Mouse (Mus musculus): ENCODE results near the gene Ropn1. TPM values are rescaled to one million over a fixed set of nuclear protein-coding genes. Genes with fewer than 3 reads are reported as not detected.
"Not testable (repeated sequence)": the region's sequence is repeated elsewhere in the genome, so short reads cannot be mapped to it uniquely, and the experiment has no call there.

Ropn1 gene
- not detected for polyA plus RNA-seq (2017; shearing (Covaris generic))

GRCm38 (mm10) chr16:34649621-34650020 is at the start of gene Ropn1:
TSS of gene Ropn1 (plus strand) at chr16:34649921.
- no peak for ATAC-seq

DNA sequence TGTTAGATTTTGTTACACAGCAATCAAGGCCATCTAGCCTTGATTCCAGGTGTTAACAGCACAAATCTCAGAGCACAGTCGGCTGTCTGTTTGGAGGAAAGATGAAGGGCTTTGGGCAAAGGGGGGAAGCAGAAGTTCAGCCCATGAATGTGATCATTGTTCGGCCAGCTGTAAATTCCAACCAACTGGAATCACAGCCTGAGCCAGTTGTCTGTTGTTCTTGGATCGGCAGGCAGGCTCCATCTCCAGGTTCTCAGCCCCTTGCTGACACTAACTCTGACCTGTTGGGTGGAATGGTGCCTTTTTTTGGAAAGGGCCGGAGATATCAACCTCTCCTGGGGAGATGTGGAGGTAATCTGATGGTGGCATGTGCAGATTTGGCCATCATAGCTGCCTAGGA is 47.8 kb upstream of the Ropn1 start:
- ATAC-seq = no peak

DNA sequence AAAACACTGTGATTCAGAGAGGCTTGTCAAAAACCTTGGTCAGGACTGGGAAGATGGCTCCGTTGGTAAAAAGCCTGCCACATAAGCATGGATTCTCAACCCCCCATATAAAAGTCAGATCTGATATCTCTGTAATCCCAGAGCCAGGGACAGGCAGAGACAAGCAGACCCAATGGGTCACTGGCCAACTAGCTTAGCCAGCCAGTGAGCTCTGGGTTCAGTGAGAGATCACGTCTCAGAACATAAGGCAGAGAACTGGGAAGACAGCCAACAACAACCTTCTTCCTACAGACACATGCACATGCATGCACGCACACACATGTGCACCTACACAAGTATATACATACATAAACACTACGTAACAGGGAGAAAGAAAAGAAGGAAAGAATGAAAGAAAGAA is 46.6 kb upstream of the Ropn1 start:
- no peak for ATAC-seq

DNA sequence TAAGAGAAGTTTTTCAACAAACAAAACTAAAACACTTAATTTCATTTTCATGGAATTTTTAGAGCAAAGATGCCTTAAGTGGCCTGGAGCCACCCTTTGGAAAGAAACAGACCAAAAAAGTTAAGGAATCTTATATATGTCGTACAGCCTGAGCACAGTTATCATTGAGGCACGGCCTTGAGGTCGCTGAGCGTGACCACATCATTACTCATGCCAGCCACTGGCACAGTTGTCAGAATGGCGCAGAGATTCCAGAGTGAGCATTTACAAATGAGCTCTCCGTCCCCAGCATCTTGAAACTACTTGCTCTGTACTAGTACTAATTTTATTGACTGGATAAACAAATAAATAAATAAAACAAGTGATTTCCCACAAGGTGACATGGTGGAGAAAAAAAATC is 45.9 kb upstream of the Ropn1 start:
- ATAC-seq = no peak

DNA sequence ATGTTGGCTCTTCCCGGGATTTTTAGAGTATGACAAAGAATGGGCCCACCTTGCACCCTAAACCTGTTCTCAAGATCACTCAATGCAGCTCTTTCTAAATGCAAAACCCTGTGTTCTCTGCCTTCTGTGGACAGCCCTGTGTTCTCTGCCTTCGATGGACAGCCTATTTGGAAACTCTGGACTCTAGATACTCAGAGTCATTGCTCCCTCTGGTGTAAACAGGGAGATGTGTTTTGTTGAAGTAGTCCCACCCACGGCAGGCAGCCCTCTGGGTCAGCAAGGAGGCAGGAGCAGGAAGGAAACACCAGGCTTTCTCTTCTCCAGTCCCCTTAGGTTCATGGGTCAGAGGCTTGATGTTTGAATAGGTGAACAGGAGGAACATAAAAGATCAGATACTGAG is 44.0 kb upstream of the Ropn1 start:
- no peak for ATAC-seq

- ATAC-seq = no peak
Measured at GRCm38 (mm10) chr16:34610137-34610536, 39.6 kb upstream of the Ropn1 start.

DNA sequence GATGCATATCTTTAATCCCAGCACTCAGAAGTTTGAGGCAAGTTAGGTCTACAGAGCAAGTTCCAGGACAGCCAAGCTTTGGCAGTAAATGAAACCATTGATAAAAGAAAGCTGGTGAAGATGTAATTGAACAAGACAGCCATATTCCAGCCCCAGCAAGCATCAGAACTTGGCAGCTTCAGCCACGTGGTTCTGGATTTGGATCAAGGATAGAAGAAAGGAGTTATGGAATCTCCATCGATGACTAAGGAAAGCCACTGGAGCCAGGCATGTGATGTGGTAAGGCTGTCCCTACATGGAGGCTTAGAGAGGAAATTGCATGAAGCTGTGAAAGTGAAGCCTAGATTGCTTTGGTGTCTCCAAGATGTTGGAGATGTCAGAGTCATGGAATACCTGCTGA is 35.7 kb upstream of the Ropn1 start:
- no peak for ATAC-seq

GRCm38 (mm10) chr16:34627591-34627990 is 22.1 kb upstream of the Ropn1 start:
- ATAC-seq = no peak

DNA sequence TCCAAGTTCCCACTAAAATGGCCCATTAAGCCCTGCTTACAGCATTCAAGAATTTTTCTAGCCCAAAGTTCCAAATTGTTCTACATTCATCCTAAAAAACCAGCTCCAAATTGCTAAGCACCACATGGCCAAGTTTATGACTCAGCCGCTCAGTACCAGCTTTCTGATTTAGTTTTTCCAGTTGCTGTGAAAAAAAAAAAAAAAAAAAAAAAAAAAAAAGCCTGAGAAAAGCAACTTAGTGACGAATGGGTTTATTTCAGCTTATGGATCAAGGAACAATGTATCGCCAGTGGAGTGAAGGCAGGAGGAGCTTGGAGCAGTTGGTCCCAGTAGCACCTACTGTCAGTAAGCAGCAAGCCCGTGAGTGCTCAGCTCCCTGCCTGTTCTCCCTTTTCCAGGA is 21.3 kb upstream of the Ropn1 start:
- ATAC-seq = no peak

DNA sequence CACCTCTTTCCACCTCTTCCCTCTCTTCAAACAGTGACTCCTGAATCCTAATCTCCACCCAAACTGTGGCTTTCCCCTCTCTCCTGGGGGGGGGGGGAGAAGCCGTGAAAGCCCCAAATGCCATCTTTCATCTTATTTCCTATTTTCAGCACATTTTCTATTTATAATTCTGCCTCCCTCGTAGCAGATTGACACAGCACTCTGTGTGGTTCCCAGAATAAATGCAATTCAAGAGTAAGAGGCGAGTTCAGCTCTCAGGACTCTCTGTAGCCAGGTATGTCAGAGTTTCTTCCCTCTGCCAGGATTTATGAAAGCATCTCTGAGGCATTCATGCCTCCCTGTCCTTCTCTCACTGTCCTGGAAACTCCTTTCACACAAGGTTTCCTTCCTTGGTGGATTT is 14.2 kb upstream of the Ropn1 start:
- no peak for ATAC-seq

DNA sequence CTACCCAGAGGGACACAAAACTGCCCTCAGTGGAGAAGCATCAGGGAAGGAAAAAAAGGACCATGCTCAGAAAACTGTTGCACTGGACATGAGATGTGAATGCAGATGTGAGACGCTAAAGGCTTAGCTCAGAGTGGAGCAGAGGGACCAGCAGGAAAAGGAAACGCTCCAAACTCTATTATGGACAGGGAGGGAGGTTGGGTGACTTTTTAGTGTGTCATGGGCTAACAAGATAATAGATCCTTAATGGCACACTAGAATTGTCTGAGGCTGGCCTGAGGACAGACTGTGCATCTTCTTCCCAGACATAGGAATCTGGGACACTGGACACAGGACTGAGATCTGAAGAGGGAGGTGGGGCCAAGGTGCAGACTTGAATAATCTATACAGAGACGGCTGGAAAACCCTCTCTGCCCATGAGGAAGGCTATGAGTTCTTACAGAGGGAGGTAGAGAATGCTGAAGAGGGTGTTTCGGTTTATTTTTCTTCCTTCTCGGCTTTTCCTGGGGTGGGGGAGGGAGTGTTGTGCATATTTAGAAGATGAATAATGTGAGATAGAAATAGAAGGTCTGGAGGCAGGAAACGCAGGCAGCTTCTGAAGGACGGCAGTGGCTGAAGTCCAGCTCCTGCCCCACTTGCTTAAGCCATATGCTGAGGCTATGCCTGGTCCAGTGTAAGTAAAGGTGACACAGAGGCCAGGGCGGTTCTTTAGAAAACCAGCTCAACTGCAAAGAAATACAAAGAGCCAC is 6.0 kb upstream of the Ropn1 start:
- no peak for ATAC-seq

DNA sequence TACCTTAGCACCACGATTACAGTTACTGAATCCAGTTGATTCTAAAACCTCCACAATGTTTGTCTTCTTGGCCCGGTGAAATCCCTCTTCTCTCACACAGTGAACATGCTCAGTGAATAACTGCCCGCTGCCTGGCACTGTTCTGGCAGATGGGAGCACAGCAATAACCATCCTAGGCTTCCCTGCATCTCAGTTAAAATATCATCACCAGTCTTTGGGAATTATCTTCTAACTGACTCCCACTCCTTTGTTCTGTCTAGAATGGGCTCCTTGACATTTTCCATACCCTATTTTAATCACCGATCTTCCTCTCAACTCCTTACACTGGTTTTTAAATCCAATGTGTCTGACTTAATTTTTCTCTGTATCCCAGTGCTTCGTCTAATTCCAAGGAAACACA is 3.3 kb downstream of the Ropn1 start:
- ATAC-seq = no peak

- not testable (repeated sequence) for ATAC-seq
Measured at GRCm38 (mm10) chr16:34657566-34657965, 7.8 kb downstream of the Ropn1 start.

DNA sequence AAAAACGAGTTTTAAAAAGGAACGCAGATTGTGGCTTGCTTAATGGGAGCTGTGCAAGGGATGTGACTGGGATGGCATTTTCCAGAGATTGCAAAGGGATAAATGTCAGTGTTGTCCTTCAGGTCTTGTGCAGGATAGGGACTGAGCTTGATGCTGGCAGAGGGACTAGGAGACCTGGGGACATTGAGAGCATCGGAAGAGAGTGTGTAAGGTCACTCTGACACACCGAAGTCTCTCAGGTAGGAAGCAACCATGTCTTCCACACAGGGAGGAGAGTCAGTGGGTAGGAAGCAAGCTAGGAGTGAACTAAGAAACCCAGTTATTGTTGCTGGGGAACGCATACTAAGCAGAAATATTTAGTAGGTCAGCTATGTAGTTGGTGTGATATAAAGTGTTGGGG is 8.3 kb downstream of the Ropn1 start:
- ATAC-seq = no peak

- no peak for ATAC-seq
Measured at GRCm38 (mm10) chr16:34658388-34658787, 8.7 kb downstream of the Ropn1 start.

GRCm38 (mm10) chr16:34664553-34664952 is 14.8 kb downstream of the Ropn1 start:
- ATAC-seq = no peak

DNA sequence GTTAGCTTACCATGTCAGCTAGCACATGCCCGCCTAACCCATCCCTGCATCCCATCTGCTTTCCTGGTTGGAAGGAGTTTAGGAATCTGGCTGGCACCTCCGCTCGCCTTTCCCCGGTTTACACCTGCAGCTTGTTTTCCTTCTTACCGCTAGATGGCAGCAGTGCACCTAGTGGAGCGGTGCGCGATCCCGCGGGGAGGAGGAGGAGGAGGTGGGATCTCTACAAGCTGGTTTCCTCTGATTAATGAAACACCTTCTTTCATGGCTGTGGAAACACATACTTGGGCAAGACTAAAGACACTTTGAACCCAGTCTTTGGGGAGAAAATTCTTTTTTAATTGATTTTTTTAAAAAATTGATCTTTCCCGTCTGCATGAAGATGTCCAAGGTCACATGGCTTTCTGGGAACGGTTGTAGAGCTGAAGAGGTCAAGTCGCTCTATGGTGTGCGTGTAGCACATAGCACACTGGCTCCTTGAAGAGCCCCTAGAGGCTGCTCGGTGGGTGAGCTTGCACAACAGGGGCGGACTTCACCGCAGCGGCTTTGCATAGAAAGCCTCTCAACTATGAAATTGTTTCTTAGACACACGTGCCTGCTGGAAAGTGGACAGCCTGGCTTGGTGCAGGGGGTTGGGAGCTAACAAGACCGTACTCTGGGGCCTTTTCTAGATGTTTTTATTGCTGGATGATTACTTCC is 17.5 kb downstream of the Ropn1 start:
- peak; percentile 83 for ATAC-seq

GRCm38 (mm10) chr16:34668341-34668740 is 18.6 kb downstream of the Ropn1 start:
- ATAC-seq = no peak

DNA sequence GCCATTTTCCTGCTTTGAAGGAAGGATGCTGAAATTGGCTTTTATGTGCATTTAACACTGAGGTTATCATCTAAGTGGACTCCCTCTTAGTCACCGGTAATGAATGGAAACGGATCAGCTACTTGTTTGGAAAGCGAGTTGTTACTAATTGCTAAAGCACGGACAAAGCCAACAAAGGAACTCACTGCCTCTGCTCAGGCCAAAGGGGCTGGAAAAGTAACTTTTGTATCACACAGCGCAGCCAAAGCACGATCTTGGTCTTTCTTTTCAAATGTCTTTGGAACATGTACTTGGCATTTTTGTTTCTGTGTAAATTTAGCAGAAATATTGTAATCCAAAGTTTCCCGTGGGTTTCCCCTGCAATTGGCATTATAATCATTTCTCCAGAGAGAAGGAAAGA is 22.2 kb downstream of the Ropn1 start:
- no peak for ATAC-seq

- no peak for ATAC-seq
Measured at GRCm38 (mm10) chr16:34672822-34673221, 23.1 kb downstream of the Ropn1 start.

DNA sequence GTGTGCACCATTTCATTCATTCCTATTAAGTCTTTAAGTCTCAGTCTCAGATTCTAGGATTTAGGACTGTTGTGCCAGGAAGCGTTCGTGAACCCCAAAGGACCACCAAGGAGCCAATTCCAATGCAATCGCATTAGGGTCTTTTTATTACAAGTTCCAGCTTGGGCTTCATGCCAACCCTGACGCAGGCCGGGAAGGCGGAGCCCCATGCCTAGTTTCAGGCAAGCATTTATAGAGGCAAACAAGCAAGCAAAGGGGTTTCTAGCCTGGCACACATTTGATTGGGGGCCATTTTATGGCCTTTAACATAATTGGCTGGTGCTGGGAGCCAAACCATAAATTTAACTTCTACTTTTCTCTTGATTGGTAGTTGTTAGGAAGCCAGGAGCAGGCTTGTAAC is 24.6 kb downstream of the Ropn1 start:
- ATAC-seq = no peak

DNA sequence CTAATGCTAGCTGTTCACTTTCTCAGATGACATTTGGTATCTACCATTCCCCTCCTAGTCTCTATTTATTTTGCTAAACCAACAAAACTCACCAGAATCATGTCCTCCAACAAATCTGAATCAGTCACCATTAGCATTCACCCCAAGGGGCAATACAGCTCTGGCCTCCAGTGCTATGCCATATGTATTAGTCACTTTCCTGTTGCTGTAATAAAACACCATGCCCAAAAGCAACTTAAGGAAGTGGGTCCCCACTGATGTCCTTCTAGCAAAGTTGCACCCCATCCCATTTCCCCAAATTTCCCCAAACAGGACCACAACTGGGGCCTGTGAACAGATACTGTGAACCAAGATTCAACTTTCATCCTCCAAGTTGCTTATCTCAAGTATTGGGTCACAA is 32.1 kb downstream of the Ropn1 start:
- ATAC-seq = no peak

DNA sequence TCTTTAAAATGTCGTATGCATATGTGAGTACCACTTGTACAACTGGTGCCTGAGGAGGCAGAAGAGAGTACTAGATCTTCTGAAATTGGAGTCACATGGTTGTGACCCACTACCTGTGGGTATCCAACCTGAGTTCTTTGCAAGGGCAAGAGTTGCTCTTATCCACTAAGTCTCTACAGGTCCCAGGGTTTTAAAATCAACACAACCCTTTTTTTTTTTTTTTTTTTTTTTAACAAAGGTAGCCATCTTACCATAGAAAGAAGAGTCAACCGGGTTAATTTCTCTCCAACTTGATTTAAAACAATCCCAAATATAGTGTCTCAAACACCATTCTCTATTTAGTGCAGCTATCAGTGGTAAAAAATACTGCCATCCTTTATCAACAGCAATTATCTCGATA is 40.2 kb downstream of the Ropn1 start:
- no peak for ATAC-seq

DNA sequence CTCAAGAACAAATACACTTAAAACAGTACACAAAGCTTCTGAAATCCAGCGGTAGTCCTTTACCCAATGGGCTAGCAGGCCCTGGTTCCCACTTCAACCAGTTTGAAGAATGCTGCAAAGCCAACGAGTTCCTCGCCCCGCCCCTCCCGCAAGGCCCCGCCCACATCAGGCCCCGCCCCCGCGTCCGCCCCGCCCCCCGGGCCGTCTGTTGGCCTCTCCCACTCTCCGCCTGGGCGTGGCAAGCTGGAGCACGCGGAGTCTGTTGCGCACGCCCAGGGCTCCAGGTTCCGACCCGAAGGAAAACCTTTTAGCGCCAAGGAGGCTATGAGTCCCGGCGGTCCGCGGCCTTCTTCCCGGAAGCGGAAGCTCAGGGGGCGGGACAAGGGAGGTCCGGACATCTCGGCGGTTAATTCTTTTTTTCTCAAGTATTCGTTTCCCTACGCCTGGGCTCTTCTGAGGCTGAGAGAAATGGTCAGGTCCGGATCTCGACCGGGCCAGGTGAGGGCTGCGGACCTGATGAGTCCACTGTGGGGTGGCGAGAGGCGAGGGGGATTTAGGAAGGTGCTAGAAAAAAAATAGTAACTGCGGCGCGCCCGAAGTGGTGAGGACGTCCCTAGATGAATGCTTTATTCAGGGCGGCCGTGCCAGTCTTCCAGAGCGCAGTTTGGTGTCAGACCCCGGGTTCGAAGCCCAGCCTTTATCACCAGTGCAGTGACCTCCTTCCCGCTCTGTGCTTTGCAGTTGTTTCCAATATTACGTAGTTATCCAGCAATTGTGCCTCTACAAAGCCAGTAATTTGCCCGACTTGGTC is 40.8 kb downstream of the Ropn1 start, which contains the start of gene Ccdc14:
Gene Ccdc14, plus strand, starts transcription at position 283 of the 811 bp plus-strand sequence.
- ATAC-seq = peak; percentile 90
